Mouse (Mus musculus) left cerebral cortex, postnatal 25 days (tissue): ENCODE data around the gene Clec12a. TPM values are rescaled to one million over a fixed set of nuclear protein-coding genes. Genes with fewer than 3 reads are reported as not detected.

Experiments used
- total RNA-seq, 2 experiments: library from RNA; stranded (reverse); gene quantifications; 2 replicates each; pipeline ENCODE4 v1.2.3; 2021

The Clec12a gene
- total RNA-seq, 2 experiments from 2014 or later: 0.28 TPM; not detected in 1

Other genes with a start within 250 kb of the Clec12a start
- not detected for gene Clec2e, start 241.8 kb upstream of the Clec12a start, total RNA-seq
- gene Clec2d, start 162.1 kb upstream of the Clec12a start, total RNA-seq: 1 to 10 TPM; 6.4 to 7.2 TPM
- gene Cd69, start 67.3 kb upstream of the Clec12a start, total RNA-seq: not detected
- gene 4922502D21Rik, start 10.9 kb upstream of the Clec12a start, total RNA-seq: not detected
- not detected for gene Clec12b, start 43.2 kb downstream of the Clec12a start, total RNA-seq
- not detected for gene Clec1b, start 54.6 kb downstream of the Clec12a start, total RNA-seq
- gene Clec9a, start 66.2 kb downstream of the Clec12a start, total RNA-seq: not detected
- gene Clec1a, start 109.3 kb downstream of the Clec12a start, total RNA-seq: under 1 TPM; 0.66 to 0.85 TPM
- not detected for gene Olr1, start 164.5 kb downstream of the Clec12a start, total RNA-seq
- gene Tmem52b, start 169.9 kb downstream of the Clec12a start, total RNA-seq: not detected
- 100 to 1,000 TPM; 690 to 697 TPM for gene Gabarapl1, start 190.5 kb downstream of the Clec12a start, total RNA-seq
- not detected for gene Klre1, start 235.2 kb downstream of the Clec12a start, total RNA-seq
- not detected for gene Klrd1, start 249.1 kb downstream of the Clec12a start, total RNA-seq